Mouse (Mus musculus): ENCODE measurements at regions not wholly inside any gene's neighbourhood (a gene's known extent, or its start where the extent isn't known, plus 50 kb on each side); places are given as distances from the start of the nearest gene placed in this dataset.

GRCm38 (mm10) chr10:115664567-115664966 lies 77.0 kb upstream of the Lgr5 start:
- no peak overlapping the region for H3K27ac ChIP-seq
- H3K27me3 ChIP-seq = peaks cover 11% of the 10 kb centered on the region
- H3K36me3 ChIP-seq = no peaks in the 10 kb centered on the region
- H3K4me2 ChIP-seq = peak overlapping the region; percentile 44
- H3K4me3 ChIP-seq = no peak overlapping the region
- ATAC-seq (ENCODE audit: insufficient number of reproducible peaks, insufficient read depth, low FRiP score, low TSS enrichment, low read depth) = no peak
- no peaks in the 10 kb centered on the region for H3K9me3 ChIP-seq
- no peak overlapping the region for H3K9ac ChIP-seq
- no peaks in the 10 kb centered on the region for H3K4me1 ChIP-seq
- WGBS = 50% methylated on average over 19 of the region's 19 CpGs

GRCm38 (mm10) chr10:115676661-115677060 lies 89.1 kb upstream of the Lgr5 start:
- WGBS = 61% methylated on average over 2 of the region's 2 CpGs
- no peak overlapping the region for H3K9ac ChIP-seq
- H3K27me3 ChIP-seq = no peaks in the 10 kb centered on the region
- H3K4me3 ChIP-seq = no peak overlapping the region
- no peak overlapping the region for H3K4me2 ChIP-seq
- H3K27ac ChIP-seq = no peak overlapping the region
- no peaks in the 10 kb centered on the region for H3K4me1 ChIP-seq
- no peak for ATAC-seq (ENCODE audit: insufficient number of reproducible peaks, insufficient read depth, low FRiP score, low TSS enrichment, low read depth)
- no peaks in the 10 kb centered on the region for H3K9me3 ChIP-seq
- H3K36me3 ChIP-seq = no peaks in the 10 kb centered on the region

- H3K27me3 ChIP-seq = no peaks in the 10 kb centered on the region
- H3K4me1 ChIP-seq = no peaks in the 10 kb centered on the region
- H3K9me3 ChIP-seq = no peaks in the 10 kb centered on the region
- WGBS = 85% methylated on average over 6 of the region's 6 CpGs
- no peak overlapping the region for H3K9ac ChIP-seq
- no peak overlapping the region for H3K4me3 ChIP-seq
- H3K36me3 ChIP-seq = no peaks in the 10 kb centered on the region
- no peak overlapping the region for H3K27ac ChIP-seq
- H3K4me2 ChIP-seq = no peak overlapping the region
- no peak for ATAC-seq (ENCODE audit: insufficient number of reproducible peaks, insufficient read depth, low FRiP score, low TSS enrichment, low read depth)
Observed at GRCm38 (mm10) chr10:115681115-115681514, 93.5 kb upstream of the Lgr5 start.

DNA sequence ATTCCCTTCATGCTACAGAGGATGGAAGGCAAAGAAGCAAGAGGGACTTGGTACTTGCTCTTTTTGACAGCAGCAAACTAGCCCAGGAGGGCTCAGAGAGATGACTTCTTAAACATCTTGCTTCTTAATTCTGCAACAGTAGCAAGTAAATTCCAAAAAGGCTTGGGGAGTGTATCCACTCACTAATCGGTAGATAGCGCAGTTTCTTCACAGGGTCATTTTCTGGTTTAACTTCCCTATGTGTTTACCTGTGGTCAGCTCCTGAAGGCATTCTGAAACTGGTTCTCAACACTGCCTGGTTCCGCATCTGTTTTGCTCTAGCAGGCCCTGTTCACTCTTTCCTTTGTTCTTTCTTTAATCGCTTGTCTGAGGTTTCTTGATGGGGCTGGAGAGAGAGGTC lies 104.4 kb upstream of the Lgr5 start:
- Histone ChIP-seq H3K9ac (no peak overlapping the region), H3K4me3 (no peak overlapping the region), H3K36me3 (no peaks in the 10 kb centered on the region), H3K27me3 (no peaks in the 10 kb centered on the region), H3K4me1 (no peaks in the 10 kb centered on the region), H3K27ac (no peak overlapping the region), H3K9me3 (no peaks in the 10 kb centered on the region), H3K4me2 (no peak overlapping the region)
- 82% methylated on average over 4 of the region's 4 CpGs for WGBS
- no peak for ATAC-seq (ENCODE audit: insufficient number of reproducible peaks, insufficient read depth, low FRiP score, low TSS enrichment, low read depth)

DNA sequence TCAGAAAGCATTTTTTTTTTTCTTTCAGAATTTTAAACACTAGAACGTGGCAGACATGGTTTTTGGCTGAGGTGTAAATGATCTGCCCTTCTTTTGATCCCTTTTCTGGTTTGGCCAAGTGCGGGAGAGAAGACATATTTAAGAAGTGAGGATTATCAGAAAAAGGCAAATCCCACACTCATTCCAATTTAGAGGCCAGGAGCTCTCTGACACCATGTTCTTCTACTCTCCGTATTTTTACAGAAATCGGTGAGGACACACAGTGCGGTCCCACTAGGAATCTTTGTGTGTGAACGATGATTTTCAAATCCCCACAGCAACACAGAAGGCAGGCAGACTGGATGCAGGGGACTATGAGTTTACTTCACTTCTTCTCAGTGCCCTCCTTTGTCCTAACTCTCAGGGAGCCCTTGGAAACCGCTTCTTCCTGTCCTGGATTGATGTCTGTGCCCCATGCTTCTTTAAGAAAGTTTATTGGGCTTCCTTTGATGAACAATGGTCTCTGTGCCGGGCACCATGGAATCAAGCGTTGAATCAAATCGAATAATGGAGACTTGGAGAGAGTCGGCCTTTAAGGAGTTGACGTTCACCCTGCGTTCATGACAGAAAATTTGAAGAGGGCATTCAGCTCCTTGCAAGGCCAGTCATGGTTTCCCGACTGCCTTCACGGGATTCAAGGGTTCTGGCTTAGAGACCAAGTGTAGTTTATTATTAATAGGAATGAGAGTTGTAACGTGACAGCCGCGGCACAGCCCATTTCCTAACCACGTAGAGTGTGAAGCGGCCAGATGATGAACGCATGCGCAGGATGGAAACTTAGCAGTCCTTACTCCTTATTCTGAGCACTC lies 106.6 kb upstream of the Lgr5 start:
- no peaks in the 10 kb centered on the region for H3K27me3 ChIP-seq
- H3K9ac ChIP-seq = no peak overlapping the region
- no peaks in the 10 kb centered on the region for H3K9me3 ChIP-seq
- H3K4me2 ChIP-seq = no peak overlapping the region
- WGBS = 89% methylated on average over 22 of the region's 22 CpGs
- ATAC-seq (ENCODE audit: insufficient number of reproducible peaks, insufficient read depth, low FRiP score, low TSS enrichment, low read depth) = no peak
- H3K27ac ChIP-seq = no peak overlapping the region
- H3K4me3 ChIP-seq = no peak overlapping the region
- no peaks in the 10 kb centered on the region for H3K4me1 ChIP-seq
- H3K36me3 ChIP-seq = no peaks in the 10 kb centered on the region

DNA sequence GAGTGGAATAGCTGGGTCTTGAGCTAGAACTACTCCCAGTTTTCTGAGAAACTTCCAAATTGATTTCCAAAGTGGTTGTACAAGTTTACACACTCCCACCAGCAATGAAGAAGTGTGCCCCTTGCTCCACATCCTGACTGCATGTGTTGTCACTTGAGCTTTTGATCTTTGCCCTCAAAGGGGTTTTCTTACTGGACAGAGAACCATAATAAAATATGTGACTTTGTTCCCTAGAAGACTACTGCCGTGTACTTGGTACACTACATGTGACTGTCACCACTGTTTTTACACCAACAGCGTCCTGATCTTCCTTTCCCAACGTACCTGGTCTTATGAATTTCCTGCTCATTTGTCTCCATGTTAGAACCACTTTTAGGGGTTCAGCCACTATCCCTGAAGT lies 114.3 kb upstream of the Tspan8 start:
- H3K27ac ChIP-seq = no peak overlapping the region
- H3K9me3 ChIP-seq = no peaks in the 10 kb centered on the region
- no peak overlapping the region for H3K4me2 ChIP-seq
- H3K9ac ChIP-seq = no peak overlapping the region
- no peaks in the 10 kb centered on the region for H3K36me3 ChIP-seq
- no peak overlapping the region for H3K4me3 ChIP-seq
- 81% methylated on average over 3 of the region's 3 CpGs for WGBS
- no peak for ATAC-seq (ENCODE audit: insufficient number of reproducible peaks, insufficient read depth, low FRiP score, low TSS enrichment, low read depth)
- no peaks in the 10 kb centered on the region for H3K27me3 ChIP-seq
- no peaks in the 10 kb centered on the region for H3K4me1 ChIP-seq

DNA sequence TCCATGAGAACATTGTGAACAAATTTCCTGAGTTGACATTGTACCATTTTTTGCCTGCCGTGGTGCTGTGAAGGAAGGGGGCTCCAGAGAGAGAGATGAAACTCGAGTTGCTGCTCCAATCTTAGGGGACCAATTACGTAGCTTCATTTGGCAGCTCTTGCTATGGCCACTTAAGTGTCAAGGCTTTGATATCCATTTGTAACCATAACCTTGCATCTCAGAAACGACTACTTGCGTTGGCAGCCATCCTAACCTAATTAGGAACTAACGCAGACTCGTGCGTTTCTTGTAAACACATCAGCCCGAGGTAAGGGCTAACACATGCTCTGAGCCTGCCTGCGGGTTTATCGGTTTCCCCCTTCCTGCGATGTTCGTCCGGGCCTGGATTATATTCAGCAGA lies 108.0 kb upstream of the Tspan8 start:
- Histone ChIP-seq H3K36me3 (no peaks in the 10 kb centered on the region), H3K27me3 (no peaks in the 10 kb centered on the region), H3K9me3 (no peaks in the 10 kb centered on the region), H3K4me1 (no peaks in the 10 kb centered on the region), H3K4me3 (no peak overlapping the region), H3K27ac (no peak overlapping the region), H3K9ac (no peak overlapping the region), H3K4me2 (peak overlapping the region; percentile 37)
- WGBS = 25% methylated on average over 14 of the region's 14 CpGs
- ATAC-seq (ENCODE audit: insufficient number of reproducible peaks, insufficient read depth, low FRiP score, low TSS enrichment, low read depth) = no peak

DNA sequence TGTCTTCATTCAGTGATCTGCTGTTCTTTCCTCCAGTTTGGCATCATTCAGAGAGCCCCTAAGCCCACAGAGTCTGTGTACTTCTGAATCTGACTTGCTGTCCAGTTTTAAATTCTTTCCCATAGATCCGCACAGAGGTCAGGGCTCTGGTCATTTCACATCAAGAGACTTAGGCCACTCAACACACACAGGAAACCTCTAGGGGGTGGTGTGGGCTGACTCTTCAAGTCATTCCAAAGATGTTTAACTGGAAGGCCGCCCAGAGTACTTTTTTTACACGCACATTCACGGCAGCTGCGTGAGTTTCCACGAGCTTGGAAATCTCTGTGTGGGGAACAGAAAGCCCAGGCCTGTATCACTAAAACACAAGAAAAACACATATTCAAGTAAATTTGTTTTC lies 102.7 kb upstream of the Tspan8 start:
- no peak overlapping the region for H3K9ac ChIP-seq
- 60% methylated on average over 6 of the region's 6 CpGs for WGBS
- H3K4me1 ChIP-seq = peaks cover 7% of the 10 kb centered on the region; the same call in 1 of the 2 replicates
- no peak overlapping the region for H3K27ac ChIP-seq
- no peak overlapping the region for H3K4me3 ChIP-seq
- H3K27me3 ChIP-seq = 0 out of 2 replicates have a peak, but pooled peaks cover 3% of the 10 kb centered on the region
- no peak overlapping the region for H3K4me2 ChIP-seq
- no peaks in the 10 kb centered on the region for H3K9me3 ChIP-seq
- ATAC-seq (ENCODE audit: insufficient number of reproducible peaks, insufficient read depth, low FRiP score, low TSS enrichment, low read depth) = no peak
- H3K36me3 ChIP-seq = no peaks in the 10 kb centered on the region

GRCm38 (mm10) chr10:115716178-115716577 lies 100.5 kb upstream of the Tspan8 start:
- Histone ChIP-seq H3K9me3 (no peaks in the 10 kb centered on the region), H3K4me3 (no peak overlapping the region), H3K4me2 (peak overlapping the region; percentile 25; the same call in 1 of the 2 replicates), H3K4me1 (peaks cover 7% of the 10 kb centered on the region; the same call in 1 of the 2 replicates), H3K9ac (no peak overlapping the region), H3K27me3 (0 out of 2 replicates have a peak, but pooled peaks cover 3% of the 10 kb centered on the region), H3K36me3 (no peaks in the 10 kb centered on the region), H3K27ac (no peak overlapping the region)
- 19% methylated on average over 9 of the region's 9 CpGs for WGBS
- ATAC-seq (ENCODE audit: insufficient number of reproducible peaks, insufficient read depth, low FRiP score, low TSS enrichment, low read depth) = no peak

GRCm38 (mm10) chr10:115717064-115717463 lies 99.6 kb upstream of the Tspan8 start:
- ATAC-seq (ENCODE audit: insufficient number of reproducible peaks, insufficient read depth, low FRiP score, low TSS enrichment, low read depth) = no peak
- H3K9me3 ChIP-seq = no peaks in the 10 kb centered on the region
- H3K36me3 ChIP-seq = no peaks in the 10 kb centered on the region

DNA sequence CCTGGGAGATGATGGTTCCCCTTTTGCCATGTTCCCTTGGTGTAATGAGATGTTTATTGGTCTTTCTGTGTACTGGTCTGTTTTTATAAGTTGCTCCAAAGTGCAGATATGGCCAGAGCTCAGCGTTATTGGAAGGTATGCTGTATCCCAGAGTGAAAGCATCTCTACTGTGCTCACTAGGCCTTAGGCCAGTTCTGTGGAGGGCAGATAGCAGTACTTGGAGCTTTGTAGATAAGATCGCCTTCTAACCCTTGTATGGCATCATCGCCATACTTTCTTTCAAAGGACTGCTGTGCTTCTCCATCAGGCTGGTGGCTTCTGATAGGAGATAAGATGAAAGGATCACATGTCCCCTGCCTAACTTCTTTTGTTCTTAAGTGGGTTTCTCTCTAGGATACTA lies 94.0 kb upstream of the Tspan8 start:
- H3K9ac ChIP-seq = no peak overlapping the region
- 95% methylated on average over 3 of the region's 3 CpGs for WGBS
- H3K4me1 ChIP-seq = no peaks in the 10 kb centered on the region
- no peak overlapping the region for H3K4me3 ChIP-seq
- H3K9me3 ChIP-seq = no peaks in the 10 kb centered on the region
- no peaks in the 10 kb centered on the region for H3K36me3 ChIP-seq
- no peak overlapping the region for H3K4me2 ChIP-seq
- no peaks in the 10 kb centered on the region for H3K27me3 ChIP-seq
- no peak for ATAC-seq (ENCODE audit: insufficient number of reproducible peaks, insufficient read depth, low FRiP score, low TSS enrichment, low read depth)
- H3K27ac ChIP-seq = no peak overlapping the region

More at GRCm38 (mm10) chr10:115717064-115717463, 99.6 kb upstream of the Tspan8 start:
- no peak overlapping the region for H3K27ac ChIP-seq
- no peak overlapping the region for H3K4me2 ChIP-seq
- peaks cover 7% of the 10 kb centered on the region; the same call in 1 of the 2 replicates for H3K4me1 ChIP-seq
- no peak overlapping the region for H3K9ac ChIP-seq
- 0 out of 2 replicates have a peak, but pooled peaks cover 3% of the 10 kb centered on the region for H3K27me3 ChIP-seq
- WGBS = 81% methylated on average over 8 of the region's 8 CpGs
- H3K4me3 ChIP-seq = no peak overlapping the region

GRCm38 (mm10) chr10:115742634-115743347 lies 73.8 kb upstream of the Tspan8 start:
- H3K27ac ChIP-seq = no peak overlapping the region
- peaks cover 3% of the 10 kb centered on the region; the same call in 1 of the 2 replicates for H3K9me3 ChIP-seq
- ATAC-seq (ENCODE audit: insufficient number of reproducible peaks, insufficient read depth, low FRiP score, low TSS enrichment, low read depth) = no peak
- no peak overlapping the region for H3K4me3 ChIP-seq
- no peak overlapping the region for H3K9ac ChIP-seq
- H3K27me3 ChIP-seq = no peaks in the 10 kb centered on the region
- no peaks in the 10 kb centered on the region for H3K4me1 ChIP-seq
- WGBS = 81% methylated on average over 10 of the region's 10 CpGs
- no peaks in the 10 kb centered on the region for H3K36me3 ChIP-seq
- no peak overlapping the region for H3K4me2 ChIP-seq
